Mouse (Mus musculus) cerebellum, adult 2 months (tissue): ENCODE measurements around the gene Cort.

Experiments used
- CTCF ChIP-seq: fragments of 200-500 bp; IDR thresholded peaks from 2 replicates; pipeline ENCODE4 v1.5.1; 2011; ENCODE audit warnings: low read depth, mild to moderate bottlenecking, control low read depth, low read length, moderate library complexity, borderline replicate concordance; ENCODE audit not compliant: insufficient read depth
- POLR2A ChIP-seq: fragments of 200-500 bp; IDR thresholded peaks from 2 replicates; pipeline ENCODE4 v1.6.1; 2011; ENCODE audit warnings: low read length, control low read depth, borderline replicate concordance; ENCODE audit not compliant: insufficient read depth

- no peak for TF ChIP-seq POLR2A
- TF ChIP-seq CTCF: no peak
These were observed 35.2 kb downstream of the Cort start for GRCm38 (mm10) chr4:149091364-149091763.
